Mouse (Mus musculus) liver, embryonic 11.5 days (tissue): ENCODE results near the gene Slc45a1. TPM values are rescaled to one million over a fixed set of nuclear protein-coding genes. Genes with fewer than 3 reads are reported as not detected.
A peak's percentile ranks its signal among the peaks of the same experiment; 100 is the strongest.

Experiments used
- ATAC-seq: fragments of 200-750 bp; cut with Nextera tagmentation; replicated peaks from 2 replicates; pipeline ENCODE4 v1.8.0; 2017; ENCODE audit warnings: moderate number of reproducible peaks, mild to moderate bottlenecking, moderate TSS enrichment, moderate library complexity; ENCODE audit not compliant: low FRiP score
- DNase-seq: peaks from one replicate; pipeline ENCODE4 v3.0.0-alpha.2; 2017; ENCODE audit warnings: low spot score
- H3K27ac ChIP-seq: fragments of 300-500 bp; sonication (generic); 2 replicates; pipeline ENCODE4 v1.5.1; 2014; ENCODE audit warnings: mild to moderate bottlenecking, low read depth, low read length, control low read depth
- H3K27me3 ChIP-seq: fragments of 300-500 bp; sonication (generic); replicated peaks from 2 replicates; pipeline ENCODE4 v1.6.1; 2014; ENCODE audit warnings: low read length, mixed read lengths; ENCODE audit not compliant: control insufficient read depth, insufficient read depth
- H3K36me3 ChIP-seq: fragments of 300-500 bp; sonication (generic); 2 replicates; pipeline ENCODE4 v1.6.1; 2014; ENCODE audit warnings: mild to moderate bottlenecking, low read length, moderate library complexity, mixed read lengths; ENCODE audit not compliant: control insufficient read depth, insufficient read depth
- H3K4me1 ChIP-seq: fragments of 300-500 bp; sonication (generic); replicated peaks from 2 replicates; pipeline ENCODE4 v1.6.1; 2014; ENCODE audit warnings: low read length, mixed read lengths; ENCODE audit not compliant: control insufficient read depth, insufficient read depth
- H3K4me2 ChIP-seq: fragments of 300-500 bp; sonication (generic); 2 replicates; pipeline ENCODE4 v1.6.1; 2014; ENCODE audit warnings: mild to moderate bottlenecking, control low read depth, moderate library complexity
- H3K4me3 ChIP-seq: fragments of 300-500 bp; sonication (generic); 2 replicates; pipeline ENCODE4 v1.5.1; 2014; ENCODE audit warnings: low read depth, low read length, control low read depth
- H3K9ac ChIP-seq: fragments of 300-500 bp; sonication (generic); 2 replicates; pipeline ENCODE4 v1.6.1; 2014; ENCODE audit warnings: low read depth, low read length, control low read depth
- H3K9me3 ChIP-seq: fragments of 300-500 bp; sonication (generic); 2 replicates; pipeline ENCODE4 v1.6.1; 2016; ENCODE audit warnings: low read length, inconsistent platforms, mixed read lengths; ENCODE audit not compliant: control insufficient read depth
- WGBS: fragments of 180-500 bp; shearing (Covaris S2); extraction: QIAGEN DNeasy Blood & Tissue Kit; methylation state at CpG from one replicate; pipeline ENCODE4 v1.1.7; 2014; 5-methylcytosine and 5-hydroxymethylcytosine counted together
- polyA plus RNA-seq: library from polyadenylated mRNA; unstranded; fragments of >200 nt; fragmentation: Nextera tagmentation; extraction: Ambion mirVana; gene quantifications from 2 replicates; pipeline ENCODE4 v1.2.1, GENCODE M21; 2014

Slc45a1 gene
- polyA plus RNA-seq, 1 experiment from 2014 or later, result 0.04 TPM

DNA sequence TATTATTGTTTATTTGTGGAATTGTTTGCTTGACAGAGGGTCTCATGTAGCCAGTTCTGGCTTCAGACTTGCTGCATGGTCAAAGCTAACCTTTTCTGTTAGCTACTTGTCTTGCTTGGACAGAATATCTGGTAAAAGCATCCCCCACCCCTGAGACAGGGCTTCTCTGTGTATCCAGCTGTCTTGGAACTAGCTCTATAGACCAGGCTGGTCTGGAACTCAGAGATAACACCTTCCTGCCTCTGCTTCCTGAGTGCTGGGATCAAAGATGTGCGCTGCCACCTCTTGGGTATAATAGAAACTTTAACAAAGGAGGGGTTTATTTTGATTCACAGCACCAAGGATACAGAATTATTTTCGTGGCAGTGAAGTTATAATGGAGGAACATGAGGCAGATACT lies 66.2 kb downstream of the Slc45a1 start:
- 59% methylated on average over 2 of the region's 2 CpGs for WGBS
- H3K9me3 ChIP-seq, result no peaks in the 10 kb centered on the region
- no peak overlapping the region for H3K4me3 ChIP-seq
- H3K9ac ChIP-seq, result no peak overlapping the region
- ATAC-seq, result peak; percentile 82
- no peak overlapping the region for H3K27ac ChIP-seq
- peaks cover 76% of the 10 kb centered on the region for H3K4me1 ChIP-seq
- no peaks in the 10 kb centered on the region for H3K27me3 ChIP-seq
- H3K4me2 ChIP-seq, result peak overlapping the region; percentile 14; the same call in 1 of the 2 replicates
- DNase-seq, result no peak
- no peaks in the 10 kb centered on the region for H3K36me3 ChIP-seq

DNA sequence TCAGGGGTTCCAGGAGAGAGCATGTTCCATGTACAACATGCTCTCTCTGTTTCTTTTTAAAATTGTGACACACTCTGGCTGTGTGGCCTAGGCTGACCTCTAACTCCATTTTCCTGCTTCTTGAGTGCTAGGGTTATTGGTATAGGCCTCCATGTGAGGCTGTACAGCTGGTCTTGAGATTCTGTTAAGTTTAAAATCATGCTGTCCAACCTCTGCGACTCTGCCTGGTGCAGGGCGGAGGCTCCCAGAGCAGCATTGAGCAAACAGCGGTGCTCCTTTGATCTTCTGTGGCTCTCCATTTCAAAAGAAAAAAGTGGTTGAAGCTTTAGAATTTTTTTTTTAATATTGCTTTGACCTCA lies 68.2 kb downstream of the Slc45a1 start:
- H3K9ac ChIP-seq, result peak overlapping the region; percentile 6; the same call in 1 of the 2 replicates
- no peaks in the 10 kb centered on the region for H3K27me3 ChIP-seq
- H3K9me3 ChIP-seq, result no peaks in the 10 kb centered on the region
- peak overlapping the region; percentile 6; the same call in 1 of the 2 replicates for H3K27ac ChIP-seq
- ATAC-seq (no peak), DNase-seq (no peak)
- no peaks in the 10 kb centered on the region for H3K36me3 ChIP-seq
- peaks cover 60% of the 10 kb centered on the region for H3K4me1 ChIP-seq
- 68% methylated on average over 3 of the region's 3 CpGs for WGBS
- 0 out of 2 replicates have a peak overlapping the region, but pooled peaks have one; percentile 6 for H3K4me2 ChIP-seq
- no peak overlapping the region for H3K4me3 ChIP-seq

DNA sequence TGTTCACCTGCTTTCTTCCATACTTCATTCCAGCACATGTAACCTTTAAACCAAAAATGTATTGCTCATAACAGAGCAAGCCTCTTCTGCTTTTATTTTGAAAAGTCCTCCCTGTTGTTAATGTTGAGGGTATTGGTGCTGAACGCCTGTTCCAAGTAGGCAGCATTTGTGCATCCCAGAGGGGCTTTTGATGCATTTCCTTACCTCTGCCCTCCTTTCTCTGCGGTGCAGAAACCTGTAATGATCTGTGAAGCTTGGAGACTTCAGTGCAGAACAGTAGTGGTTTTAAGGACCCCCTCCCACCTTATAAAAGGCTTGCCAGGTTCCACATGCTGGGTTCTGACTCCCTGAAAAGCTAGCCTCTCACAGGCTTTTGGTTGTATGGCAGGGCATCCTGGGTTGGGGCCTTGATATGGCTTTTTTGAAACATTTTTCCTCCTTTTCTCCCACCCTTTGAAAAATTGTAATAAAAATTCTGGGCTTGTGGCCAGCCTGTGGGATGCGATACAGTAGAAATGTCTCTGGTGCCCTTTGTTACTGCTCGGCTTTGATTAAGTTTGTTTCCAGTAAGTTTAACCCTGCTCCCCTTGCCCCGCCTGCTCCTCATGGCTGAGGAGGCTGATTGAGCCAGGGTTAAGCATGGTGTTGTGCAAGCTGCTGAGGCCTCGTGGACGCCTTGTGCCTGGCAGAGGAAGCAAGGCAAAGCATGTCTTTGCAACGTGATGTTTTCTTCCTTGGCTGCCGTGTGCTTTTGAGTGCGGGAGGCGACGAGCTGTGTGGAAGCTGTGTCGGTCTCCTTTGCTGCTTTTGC lies 68.8 kb downstream of the Slc45a1 start:
- no peaks in the 10 kb centered on the region for H3K36me3 ChIP-seq
- no peaks in the 10 kb centered on the region for H3K27me3 ChIP-seq
- H3K9ac ChIP-seq, result peak overlapping the region; percentile 6; the same call in 1 of the 2 replicates
- H3K4me1 ChIP-seq, result peaks cover 60% of the 10 kb centered on the region
- peak overlapping the region; percentile 6; the same call in 1 of the 2 replicates for H3K27ac ChIP-seq
- H3K9me3 ChIP-seq, result no peaks in the 10 kb centered on the region
- DNase-seq (no peak), ATAC-seq (no peak)
- no peak overlapping the region for H3K4me3 ChIP-seq
- WGBS, result 49% methylated on average over 13 of the region's 13 CpGs
- H3K4me2 ChIP-seq, result 0 out of 2 replicates have a peak overlapping the region, but pooled peaks have one; percentile 6

GRCm38 (mm10) chr4:150581931-150582723 lies 69.8 kb downstream of the Slc45a1 start:
- no peak for ATAC-seq
- no peak overlapping the region for H3K27ac ChIP-seq

More at GRCm38 (mm10) chr4:150581931-150582723, 69.8 kb downstream of the Slc45a1 start:
- no peaks in the 10 kb centered on the region for H3K27me3 ChIP-seq
- H3K4me3 ChIP-seq, result no peak overlapping the region
- peaks cover 52% of the 10 kb centered on the region for H3K4me1 ChIP-seq
- no peak for DNase-seq
- no peak overlapping the region for H3K9ac ChIP-seq
- no peaks in the 10 kb centered on the region for H3K9me3 ChIP-seq
- H3K4me2 ChIP-seq, result no peak overlapping the region
- WGBS, result 83% methylated on average over 10 of the region's 10 CpGs
- H3K36me3 ChIP-seq, result no peaks in the 10 kb centered on the region

Other genes starting within 250 kb of the Slc45a1 start
- 26.2 and 27.7 TPM in 2 replicates for gene Errfi1, start 201.7 kb upstream of the Slc45a1 start, polyA plus RNA-seq